Mouse (Mus musculus) urinary bladder, postnatal 25 days (tissue): ENCODE data around the gene Olfr878.

ENCODE experiments used
- DNase-seq: peaks from one replicate; pipeline ENCODE4 v3.0.0; 2022; ENCODE audit warnings: low spot score

Gene Olfr878

DNA sequence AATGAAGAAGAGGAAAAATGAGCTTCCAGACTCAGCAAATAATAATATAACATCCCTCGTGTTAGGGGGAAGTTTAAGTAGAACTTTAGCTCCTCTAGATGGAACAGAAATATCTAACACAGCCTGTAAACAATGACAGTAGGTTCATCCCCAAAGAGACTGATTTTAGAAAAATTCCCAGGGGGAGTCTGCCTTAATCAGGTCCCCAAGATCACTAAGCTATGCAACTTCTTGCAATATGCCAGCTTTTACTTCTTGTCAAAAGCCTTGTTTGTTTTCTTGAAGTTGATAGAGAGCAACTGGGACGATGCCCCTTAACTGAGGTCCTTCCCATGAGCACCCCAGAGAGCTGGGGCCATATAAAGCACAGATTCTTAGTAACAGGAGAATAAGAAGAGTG, at the start of gene Olfr878:
Olfr878 (plus strand) TSS at position 301 of the 400 bp plus-strand sequence.
- no peak for DNase-seq

- DNase-seq = no peak
Observed at GRCm38 (mm10) chr9:37870246-37870645, 47.4 kb upstream of the Olfr878 start.

- DNase-seq = no peak
Observed at GRCm38 (mm10) chr9:37871097-37871496, 46.5 kb upstream of the Olfr878 start.

DNA sequence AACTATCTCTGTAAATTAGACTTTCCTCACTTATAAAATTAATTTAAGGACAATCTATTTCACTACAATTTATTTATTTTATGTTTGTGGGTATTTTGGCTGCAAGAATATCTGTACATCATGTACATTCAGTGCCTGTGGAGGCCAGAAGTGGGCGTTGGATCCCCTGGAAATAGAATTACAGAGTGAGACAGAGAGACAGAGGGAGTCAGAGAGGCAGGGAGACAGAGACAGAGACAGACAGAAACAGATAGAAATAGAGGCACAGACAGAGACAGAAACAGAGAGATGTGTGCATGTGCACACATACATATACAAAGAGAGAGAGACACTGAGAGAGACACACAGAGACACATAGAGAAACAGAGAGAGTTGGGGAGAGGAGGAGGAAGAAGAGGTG, 46.1 kb upstream of the Olfr878 start:
- no peak for DNase-seq

GRCm38 (mm10) chr9:37890960-37891359, 26.7 kb upstream of the Olfr878 start:
- no peak for DNase-seq

GRCm38 (mm10) chr9:37896661-37897060, 21.0 kb upstream of the Olfr878 start, which contains the start of gene Olfr145:
Gene Olfr145 (plus strand): TSS chr9:37896724.
- DNase-seq = no peak

DNA sequence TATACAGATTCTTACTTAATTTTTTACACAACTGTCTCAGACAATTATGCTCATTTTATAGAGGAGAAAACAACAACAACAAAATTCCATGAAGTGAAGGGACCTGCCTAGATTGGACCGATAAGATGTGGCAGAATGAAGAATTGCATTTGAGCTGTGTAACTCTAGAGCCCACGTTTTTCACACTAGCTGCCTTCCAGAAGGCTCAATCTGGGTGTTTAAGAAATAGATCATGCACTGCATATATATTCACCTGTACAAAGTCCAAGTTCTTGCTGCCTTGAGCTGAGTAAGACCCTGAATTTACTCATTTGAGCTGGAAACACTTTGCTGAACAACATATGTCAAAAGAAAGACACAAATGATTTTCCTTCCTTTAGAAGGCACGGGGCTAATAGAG, 12.1 kb upstream of the Olfr878 start:
- DNase-seq = no peak

DNA sequence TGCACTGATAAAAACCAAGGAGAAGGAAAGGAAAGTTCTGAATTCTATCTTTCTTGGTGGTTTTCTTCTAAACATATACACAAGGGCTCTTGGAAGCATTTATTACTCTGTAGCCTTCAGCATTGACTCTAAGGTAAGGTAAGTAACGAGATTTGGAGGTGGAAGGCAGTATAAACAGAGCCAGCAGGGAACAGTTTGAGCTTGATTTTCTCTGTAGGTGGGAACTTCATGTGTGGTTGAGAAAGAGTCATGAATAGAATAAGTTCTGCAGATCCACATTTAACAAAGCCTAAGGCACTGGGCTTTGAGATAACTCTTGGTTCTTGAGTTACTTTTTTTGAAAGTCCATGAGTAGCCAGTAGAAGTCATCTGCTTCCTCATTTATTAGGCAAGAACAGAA, 378 bp downstream of the Olfr878 start:
- no peak for DNase-seq

- DNase-seq = no peak
Observed at GRCm38 (mm10) chr9:37924194-37924593, 6.6 kb downstream of the Olfr878 start.

GRCm38 (mm10) chr9:37925445-37925844, 7.8 kb downstream of the Olfr878 start:
- DNase-seq = no peak

- no peak for DNase-seq
Observed at GRCm38 (mm10) chr9:37926019-37927013, 8.7 kb downstream of the Olfr878 start.

- DNase-seq = peak; percentile 23
Observed at GRCm38 (mm10) chr9:37932519-37932918, 14.9 kb downstream of the Olfr878 start.

DNA sequence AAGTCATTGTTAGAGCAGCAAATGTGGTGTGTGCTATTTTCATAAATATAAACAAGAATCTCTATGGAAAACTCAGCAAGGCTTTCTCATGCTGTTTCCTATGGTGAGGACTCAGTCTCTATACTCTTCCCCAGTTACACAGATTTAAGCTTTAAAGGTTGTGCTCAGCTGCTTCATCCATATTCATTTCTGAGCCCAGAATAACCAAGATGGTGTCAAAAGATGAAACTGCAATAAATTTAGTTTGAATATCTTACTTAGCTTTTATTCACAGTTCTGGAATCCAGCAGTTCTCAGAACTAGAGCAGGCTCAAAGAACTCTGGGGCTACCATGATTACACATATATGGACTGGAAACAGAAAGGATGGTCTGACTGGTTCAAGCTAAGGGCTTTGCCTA, 16.5 kb downstream of the Olfr878 start:
- DNase-seq = no peak

DNA sequence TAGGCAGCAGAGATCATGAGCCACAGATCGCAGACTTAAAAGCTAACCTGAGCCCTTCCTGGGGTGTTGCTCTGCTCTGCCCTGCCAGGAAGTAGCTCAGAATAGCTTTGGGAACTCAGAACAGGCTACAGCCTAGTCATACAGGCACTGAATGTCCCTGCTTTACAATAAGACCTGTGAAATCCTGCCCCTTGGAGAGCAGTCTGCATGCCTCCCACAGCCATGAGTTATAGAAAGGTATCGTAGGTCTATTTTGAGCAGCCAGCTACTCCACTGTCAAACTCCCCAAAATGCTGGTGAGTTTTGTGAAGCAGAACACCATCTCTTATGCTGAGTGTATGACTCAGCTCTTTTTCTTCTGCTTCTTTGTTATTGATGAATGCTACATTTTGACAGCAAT, 23.5 kb downstream of the Olfr878 start:
- no peak for DNase-seq
